Mouse (Mus musculus) retina, adult 2 months (tissue): ENCODE measurements at regions not wholly inside any gene's neighbourhood (a gene's known extent, or its start where the extent isn't known, plus 50 kb on each side); places are given as distances from the start of the nearest gene placed in this dataset.
"Not testable (repeated sequence)": the region's sequence is repeated elsewhere in the genome, so short reads cannot be mapped to it uniquely, and the experiment has no call there.

Source experiments
- DNase-seq: peaks from one replicate; pipeline ENCODE4 v3.0.0-alpha.2; 2012; ENCODE audit warnings: low read depth, low spot score

DNA sequence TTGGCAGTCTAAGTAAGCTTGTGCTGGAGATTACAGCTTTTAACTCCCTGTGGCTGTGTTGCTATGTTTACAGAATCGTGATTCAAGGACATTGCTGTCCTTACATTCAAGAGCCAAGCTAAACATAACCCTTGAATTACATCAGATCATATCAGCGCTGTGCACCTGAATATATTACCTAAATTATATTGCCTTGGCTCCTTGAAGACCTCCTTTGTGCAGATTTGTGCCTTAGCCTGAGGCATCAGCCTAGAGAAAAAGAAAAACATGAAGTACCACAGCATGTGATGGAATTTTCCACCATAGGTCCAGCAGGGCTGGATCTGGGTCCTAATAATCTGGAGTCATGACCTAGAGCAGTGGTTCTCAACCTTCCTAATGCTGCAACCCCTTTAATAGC, 189.8 kb upstream of the Tsc22d2 start:
- DNase-seq: no peak

DNA sequence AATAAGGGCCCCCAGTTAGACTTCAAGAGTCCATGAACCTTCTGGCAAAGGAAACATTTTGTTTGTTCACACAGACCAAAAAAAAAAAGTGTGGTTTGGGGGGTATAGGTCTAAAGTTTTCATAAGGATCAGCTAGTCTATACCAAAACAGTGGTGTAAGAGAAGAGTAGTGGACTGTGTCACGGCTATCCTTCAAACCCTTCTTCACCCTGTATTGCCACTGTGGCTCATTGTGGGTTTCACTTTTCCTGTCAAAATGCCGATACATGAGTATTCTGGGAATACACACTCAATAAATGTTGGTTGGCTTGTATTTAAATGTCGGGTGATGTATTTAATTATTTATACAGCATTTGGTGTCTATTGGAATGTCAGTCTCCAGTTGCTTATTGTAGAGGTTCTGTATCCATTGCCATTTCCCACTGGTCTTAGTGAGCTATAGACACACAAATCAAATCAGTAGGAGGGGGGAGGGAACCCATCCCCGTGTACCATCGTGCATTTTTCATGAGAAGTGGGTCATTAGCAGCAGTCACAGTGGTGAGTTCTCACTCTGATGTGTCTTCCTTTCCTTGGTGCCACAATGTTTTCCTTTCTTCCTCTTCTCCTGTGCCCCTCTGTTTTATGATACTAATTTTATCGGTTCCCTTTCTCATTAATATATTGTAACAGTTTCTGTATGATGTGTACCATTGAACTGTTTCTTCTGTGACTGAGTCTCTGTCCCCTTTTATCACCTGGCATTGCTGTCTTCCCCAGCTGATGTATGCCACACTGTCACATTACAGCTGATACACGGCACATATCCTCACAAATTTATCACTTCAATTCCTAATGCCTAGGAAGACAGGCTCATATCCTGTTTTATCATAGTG, 187.8 kb upstream of the Tsc22d2 start:
- DNase-seq: no peak

DNA sequence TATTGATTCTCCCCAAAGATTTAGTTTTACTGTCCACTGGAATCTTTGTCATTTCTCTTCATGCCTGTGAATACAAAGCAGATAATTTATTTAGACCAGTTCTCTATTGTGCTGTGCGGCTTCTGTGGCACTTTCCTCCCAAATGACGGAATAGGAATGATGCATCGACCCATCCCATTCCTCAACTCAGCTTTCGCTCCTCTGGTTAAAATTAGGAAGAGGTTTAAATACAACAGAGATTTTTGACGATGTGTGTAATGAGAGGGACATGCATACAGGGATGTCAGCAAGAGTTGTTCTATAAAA, 187.2 kb upstream of the Tsc22d2 start:
- DNase-seq: no peak

DNA sequence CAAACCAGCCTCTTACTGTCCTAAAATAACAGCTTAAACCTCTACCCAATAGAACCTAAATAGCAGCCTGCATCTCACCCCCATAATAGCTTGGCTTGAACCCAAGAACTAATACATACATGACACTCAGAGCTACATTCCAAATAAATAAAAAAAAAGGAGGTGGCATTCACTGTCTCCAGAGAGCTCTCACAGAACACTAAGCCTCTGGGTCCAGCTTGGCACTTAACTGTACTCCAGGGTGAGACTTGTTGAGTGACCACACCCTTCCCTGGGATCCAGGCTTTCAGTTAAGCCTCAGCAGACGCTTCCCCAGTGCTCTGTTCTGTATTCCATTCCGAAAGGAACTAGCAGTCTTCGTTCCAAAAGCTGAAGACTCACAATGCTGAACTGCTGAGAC, 186.3 kb upstream of the Tsc22d2 start:
- DNase-seq: no peak

DNA sequence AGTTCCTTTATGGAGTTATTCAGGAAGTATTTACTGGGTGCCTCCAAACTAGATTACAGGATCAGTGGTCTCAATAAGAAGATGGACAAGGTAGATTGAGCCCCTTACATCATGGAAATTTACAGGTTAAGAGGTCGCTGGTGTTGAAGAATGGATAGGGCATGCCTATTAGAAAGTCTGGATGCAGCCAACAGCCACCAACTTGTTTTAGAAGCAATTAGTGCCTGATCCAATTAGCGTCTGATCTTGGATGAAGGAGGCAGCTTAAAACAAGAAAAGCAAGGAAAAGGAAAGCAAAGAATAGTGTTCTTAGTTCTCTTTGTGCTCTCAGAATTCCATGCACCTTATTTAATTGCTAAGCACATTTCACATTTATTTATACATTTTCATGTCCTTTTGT, 182.8 kb upstream of the Tsc22d2 start:
- DNase-seq: no peak

DNA sequence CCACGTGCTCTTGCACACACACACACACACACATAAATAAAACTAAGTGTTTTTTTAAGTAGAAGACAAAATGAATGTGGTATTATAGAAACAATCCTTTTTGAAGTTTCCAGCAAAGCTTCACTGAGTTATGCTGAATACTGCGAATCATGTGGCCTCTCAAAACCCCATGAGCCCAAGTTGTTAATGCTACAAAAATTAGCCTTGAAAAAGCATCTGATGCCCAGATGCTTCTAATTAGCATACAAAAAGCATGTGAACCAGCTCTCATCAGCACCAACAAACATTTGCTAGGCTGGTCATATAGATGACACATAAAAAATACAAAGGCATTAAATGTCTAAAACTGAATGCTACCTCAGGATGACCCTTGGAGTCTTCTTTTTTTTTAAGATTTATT, 181.2 kb upstream of the Tsc22d2 start:
- DNase-seq: no peak

DNA sequence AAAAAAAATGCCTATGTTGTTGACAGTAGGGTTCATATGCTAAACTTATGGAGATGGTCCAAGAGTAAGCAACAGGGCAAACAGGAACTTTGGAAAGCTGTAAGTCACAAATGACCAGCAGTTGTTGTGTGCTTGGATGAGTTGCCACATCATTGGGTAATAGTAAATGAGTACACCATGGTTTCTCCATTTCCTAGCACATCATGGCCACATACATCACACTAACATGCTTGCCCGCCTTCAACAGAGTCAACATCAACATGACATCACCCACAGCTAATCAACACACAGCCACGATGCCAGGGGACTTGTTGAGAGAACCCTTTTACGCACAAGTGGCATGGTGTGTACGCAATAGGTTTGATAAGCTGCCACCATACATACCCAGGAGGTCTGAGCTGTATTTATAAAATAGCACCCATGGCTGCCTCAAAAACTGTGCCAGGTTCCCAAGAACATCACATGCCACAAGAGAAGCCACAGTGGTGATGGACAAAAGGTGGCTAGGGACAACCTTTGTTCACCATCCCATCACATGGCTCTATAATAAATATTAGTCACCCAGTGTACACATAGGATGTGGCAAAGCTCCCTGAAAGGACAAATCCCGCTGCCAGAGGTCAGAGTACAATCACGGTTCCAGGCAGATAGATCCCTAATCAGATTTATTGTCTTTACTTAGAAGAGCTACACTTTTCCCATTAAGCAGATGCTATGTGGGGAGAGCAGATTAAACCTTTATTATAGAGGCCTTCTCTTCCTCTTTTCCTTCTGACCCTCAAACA, 179.5 kb upstream of the Tsc22d2 start:
- no peak for DNase-seq

DNA sequence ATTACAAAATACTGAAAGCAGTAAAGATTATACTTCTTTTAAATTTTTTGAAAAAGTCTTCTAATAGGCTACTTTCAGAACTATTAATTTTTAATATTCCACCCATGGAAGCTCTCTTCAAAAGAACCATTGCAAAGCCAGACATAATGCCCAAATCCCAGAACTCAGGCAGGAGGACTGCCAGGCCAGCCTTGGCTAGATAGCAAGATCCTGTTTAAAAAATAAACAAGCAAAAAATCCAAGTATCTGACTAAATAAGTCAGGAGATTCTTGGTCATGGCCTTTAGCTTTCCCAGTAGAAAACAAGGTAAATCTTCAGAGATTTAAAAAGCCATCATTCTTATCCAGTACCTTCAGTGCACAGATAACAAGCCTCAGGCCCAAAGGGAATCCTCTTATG, 176.4 kb upstream of the Tsc22d2 start:
- no peak for DNase-seq

DNA sequence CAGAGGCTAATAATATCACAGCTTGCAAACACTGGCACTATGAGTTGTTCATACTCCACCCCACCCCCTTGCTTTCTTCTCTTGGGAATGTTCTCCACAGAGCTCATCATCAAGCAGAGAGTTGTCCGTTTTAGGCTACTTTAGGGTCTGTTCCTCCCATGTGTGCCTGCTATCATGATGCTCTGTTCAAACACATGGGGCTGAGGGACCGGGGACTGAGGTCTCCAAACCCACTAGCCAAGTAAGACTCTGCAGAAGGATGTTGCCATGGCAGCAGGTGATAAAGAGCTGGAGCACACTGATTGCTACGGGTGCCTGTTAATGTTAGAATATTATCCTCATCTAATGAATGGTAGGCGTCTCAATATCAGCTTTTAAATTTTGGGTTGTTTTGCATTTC, 173.7 kb upstream of the Tsc22d2 start:
- no peak for DNase-seq

DNA sequence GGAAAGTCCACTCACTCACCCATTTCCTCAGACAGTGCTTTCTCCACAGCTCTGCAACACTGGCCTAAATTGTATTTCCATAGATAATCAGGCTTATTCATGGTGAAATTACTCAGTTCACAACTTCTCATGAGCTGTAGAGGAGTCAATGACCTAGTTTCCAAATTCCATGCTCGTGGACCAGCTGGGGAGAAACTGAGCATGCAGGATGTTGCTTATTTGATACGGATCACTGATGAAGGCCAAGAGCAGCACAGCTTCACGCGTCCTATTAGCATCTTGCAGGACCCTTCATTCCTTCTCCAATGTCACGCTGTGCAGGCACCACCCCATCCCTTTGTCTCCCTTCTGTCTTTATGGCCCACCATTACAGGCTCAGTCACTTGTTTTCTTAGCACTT, 169.2 kb upstream of the Tsc22d2 start:
- no peak for DNase-seq

DNA sequence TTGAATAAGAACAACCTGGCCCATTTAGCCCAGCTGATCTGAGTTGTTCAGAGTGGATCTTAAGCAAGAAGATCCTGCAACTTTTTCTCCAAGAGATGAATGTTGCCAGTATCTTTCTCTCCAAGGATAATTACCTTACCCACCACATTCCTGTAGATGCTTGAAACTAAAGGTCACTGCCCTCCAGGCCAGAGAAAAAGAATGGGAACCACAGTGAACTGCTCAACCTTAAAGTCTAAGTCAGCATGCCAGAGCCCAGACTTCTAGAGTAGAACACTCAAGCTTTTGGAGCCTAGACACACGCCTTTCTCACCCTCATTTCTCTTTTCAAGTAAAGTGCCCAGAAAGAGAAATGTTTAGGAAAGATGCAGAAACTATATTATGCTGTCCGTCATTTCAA, 166.5 kb upstream of the Tsc22d2 start:
- no peak for DNase-seq

DNA sequence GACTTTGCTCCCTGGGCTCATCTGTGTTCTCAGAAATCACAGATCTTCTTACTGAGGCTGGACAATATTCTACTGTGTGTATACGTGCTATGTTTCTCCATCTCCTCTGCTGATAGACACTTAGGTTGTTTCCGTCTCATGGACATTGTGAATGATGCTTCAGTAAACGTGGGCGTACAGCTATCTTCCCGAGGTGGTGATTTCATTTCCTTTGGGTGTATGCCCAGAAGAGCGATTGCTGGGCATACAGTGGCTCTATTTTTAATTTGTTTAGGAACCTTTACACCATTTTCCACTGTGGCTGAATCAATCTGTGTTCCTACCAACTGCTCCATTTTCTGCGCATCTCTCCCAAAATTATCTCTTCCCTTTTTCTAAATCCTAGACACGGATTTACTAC, 160.6 kb upstream of the Tsc22d2 start:
- DNase-seq: no peak

DNA sequence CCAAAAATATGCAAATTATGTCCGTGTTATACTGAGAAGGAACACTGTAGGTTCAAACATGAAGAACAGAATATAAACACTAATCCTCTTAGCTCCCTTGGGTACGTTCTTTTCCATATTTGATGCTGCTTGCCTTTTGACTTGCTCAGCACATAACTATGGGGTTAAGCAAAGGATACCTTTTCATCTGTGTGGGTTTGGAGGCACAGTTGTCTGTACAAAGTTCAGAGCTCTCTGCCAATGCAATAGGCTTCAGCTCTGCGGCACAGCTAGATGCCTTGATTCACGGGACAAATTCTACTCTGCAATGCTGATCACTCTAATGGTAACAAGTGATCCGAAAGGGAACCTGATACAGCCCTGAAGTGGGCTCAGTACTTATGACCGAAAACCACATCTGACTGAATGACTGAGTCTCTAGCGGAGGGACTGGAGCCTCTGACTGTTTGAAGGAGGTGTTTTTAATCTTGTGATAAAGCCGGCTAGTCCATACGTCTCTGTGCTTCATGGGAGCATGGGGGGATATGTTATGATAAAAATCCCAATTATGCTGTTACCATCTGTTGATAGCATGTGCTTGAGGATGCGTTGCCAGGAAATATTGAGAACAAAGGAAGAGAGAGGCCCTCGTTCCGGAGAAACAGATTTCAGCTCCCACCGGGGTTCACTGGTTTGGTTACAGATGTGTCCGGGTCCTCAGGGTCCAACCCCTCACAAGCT, 146.7 kb upstream of the Tsc22d2 start:
- DNase-seq: no peak

DNA sequence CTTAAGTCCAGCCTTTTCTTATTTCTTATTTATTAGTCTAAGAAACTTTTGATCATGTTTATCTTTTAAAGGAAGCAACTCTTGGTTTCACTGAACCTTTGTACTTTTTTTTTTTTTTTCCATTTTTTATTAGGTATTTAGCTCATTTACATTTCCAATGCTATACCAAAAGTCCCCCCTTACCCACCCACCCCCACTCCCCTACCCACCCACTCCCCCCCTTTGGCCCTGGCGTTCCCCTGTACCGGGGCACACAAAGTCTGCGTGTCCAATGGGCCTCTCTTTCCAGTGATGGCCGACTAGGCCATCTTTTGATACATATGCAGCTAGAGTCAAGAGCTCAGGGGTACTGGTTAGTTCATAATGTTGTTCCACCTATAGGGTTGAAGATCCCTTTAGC, 143.1 kb upstream of the Tsc22d2 start:
- not testable (repeated sequence) for DNase-seq

DNA sequence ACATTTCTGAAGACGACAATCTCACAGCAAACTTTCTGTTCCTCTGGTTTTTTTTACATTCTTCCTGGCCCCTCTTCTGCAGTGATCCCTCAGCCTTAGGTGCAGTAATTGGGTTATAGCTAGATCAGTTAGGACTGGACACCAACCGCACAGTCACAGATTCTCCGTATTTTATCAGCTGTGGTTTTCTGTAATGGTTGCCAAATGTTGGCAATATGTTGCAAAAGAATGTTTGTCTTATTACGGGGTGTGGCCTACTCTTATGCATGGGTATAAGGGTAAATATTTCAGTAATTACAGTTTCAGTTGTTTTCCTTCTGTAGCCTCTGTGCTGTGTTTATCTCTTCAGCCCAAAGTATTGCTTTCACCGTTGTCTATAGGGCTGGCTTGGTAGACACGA, 133.2 kb upstream of the Tsc22d2 start:
- DNase-seq: no peak

DNA sequence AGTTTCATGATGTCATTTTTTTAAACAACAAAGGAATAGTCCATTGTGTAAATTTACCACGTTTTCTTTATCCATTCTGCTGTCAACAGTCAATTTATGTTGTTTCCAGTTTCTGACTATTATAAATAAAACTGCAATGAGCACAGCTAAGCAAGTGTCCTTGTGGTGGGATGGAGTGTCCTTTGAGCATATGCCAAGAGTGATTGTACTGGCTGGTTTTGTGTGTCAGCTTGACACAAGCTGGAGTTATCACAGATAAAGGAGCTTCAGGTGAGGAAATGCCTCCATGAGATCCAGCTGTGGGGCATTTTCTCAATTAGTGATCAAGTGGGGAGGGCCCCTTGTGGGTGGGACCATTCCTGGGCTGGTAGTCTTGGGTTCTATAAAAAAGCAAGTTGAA, 130.1 kb upstream of the Tsc22d2 start:
- DNase-seq: not testable (repeated sequence)

DNA sequence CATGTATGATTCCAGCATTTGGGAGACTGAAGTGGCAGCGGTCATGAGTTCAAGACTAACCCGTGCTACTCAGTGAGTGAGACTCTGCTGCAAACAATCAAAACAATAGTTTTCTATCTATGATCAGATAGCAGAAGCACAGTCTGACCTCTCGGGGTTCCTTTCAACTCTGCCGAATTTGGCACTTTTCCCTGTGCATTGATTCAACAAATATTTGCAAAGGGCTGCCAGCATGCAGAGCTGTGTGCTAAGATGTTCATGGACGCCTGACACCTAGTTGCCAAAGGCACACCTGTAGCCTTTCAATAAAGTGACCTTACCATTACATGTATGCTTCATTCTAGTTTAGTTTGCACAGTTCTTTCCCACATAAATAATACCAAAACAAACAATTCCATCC, 118.7 kb upstream of the Tsc22d2 start:
- no peak for DNase-seq

DNA sequence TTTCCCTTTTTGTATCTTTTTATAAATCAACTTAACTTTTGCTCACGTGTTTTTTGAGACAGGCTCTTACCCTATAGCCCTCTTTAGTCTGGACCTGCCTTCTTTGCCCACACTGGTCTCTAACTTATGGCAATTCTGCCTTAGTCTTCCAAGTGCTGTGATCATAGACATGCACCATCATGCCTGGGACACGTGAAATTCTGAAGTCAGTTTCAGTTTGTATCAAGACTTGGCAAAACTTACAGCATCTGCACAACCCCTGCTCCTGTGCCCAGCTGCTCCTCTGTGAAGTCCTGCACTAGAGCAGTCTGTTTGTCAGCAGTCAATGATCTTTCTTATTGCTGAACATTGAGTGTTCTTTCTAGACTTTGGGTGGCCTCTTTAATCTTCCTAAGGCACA, 114.3 kb upstream of the Tsc22d2 start:
- no peak for DNase-seq

DNA sequence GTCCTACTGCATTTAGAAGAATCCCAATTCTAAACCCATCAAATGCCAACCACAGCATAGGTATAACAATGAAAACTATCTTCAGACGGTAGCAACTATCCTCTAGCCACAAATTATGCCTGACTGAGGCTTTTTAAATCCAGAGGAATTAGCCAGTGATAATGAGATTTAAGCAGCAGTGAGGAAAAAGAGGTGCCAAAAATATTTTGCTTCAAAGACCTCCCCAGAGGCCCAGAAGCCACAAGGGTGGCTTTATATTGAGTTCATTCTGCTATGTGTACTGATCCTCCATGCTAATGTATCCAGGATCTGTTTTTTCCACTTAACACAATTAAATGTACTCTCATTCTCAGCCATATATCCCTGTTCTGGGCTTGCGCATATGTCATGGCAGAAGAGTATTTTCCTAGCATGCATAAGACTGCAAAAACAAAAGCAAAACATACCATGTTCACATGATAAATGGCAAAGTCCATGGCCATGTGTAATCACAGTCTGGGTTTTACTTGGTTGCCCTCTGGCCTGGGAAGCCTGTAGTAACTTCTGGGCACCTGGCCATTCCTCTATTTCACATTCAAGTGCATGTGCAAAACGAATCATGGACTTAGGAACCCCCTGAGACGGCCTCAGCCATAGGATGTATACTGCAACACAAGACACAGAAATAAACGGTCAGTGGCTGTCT, 113.6 kb upstream of the Tsc22d2 start:
- no peak for DNase-seq

DNA sequence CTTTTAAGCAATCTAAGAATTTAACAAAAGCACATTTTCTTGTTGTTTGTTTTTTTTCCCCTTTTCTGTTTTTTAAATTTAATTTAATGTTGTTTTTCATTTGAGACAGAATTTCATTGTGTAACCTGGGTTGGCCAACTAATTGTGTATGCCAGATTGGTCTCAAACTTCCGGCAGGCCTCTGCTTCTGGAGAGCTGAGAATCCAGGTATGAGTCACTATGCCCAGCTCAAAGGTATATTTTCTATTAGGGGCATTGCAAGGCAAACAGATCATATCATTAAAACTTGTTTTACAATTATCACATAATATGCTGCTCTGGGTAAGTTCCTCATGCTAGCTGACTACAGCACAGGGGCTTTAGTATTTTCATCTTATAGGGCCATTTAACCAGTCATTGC, 112.2 kb upstream of the Tsc22d2 start:
- DNase-seq: no peak

DNA sequence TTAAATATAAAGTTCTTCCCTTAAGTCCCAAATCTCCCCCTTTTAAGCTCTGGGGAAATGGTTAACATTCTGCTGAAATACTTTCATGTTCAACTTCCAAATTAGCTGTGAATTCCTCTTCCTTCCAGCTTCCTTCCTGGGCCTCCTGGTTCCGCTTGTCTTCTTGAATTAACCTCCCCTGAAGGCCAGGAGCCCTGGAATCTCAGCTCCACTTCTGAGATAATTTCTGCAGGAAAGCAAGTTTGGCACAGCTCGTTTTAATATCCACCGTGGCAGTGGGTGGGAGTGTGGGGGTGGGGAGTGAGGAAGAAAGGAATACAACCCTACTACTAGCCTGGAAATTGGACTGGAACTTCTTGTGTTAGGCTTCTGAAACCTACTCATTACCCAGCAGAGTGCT, 110.8 kb upstream of the Tsc22d2 start:
- DNase-seq: no peak

DNA sequence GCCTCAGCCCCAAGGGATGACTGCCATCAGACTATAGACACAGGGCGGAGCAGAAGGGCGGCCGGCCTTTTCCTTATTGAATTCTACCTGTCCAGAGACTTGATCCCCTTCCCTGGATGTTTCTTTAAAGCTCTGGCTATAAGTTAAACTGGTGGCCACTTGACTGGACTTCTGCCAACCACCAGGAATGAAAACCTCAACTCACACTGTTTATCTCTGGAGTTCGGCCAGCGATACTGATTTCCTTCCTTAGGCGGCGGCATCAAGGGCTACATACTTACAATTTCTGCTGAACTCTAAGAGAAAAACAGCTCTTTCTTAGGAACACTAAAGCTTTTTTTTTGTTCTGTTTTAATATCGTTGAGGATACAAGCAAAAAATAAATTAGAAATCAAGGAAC, 104.9 kb upstream of the Tsc22d2 start:
- no peak for DNase-seq
